Mouse (Mus musculus) layer of hippocampus, adult 6 months (tissue): ENCODE results near the gene Gbf1. TPM values are rescaled to one million over a fixed set of nuclear protein-coding genes. Genes with fewer than 3 reads are reported as not detected.

Source experiments
- long read RNA-seq, 2 experiments: library from polyadenylated mRNA; unstranded; transcript quantifications; one replicate each; pipeline ENCODE4 v2.0.0; 2019 to 2020
- polyA plus RNA-seq: library from polyadenylated mRNA; unstranded; fragments of <200 nt; fragmentation: Nextera tagmentation; gene quantifications from 2 replicates; pipeline ENCODE4 v1.2.3, GENCODE M21; 2021

The Gbf1 gene
- 36.0 and 39.2 TPM in 2 replicates for polyA plus RNA-seq
- long read RNA-seq, experiment 1, partial matches to known transcripts: 47 of 55 reads
- long read RNA-seq, experiment 1, other reads (novel, unspliced or antisense): 8 of 55 reads
- long read RNA-seq, experiment 2, full-length matches to known transcripts: 1 of 216 reads
- long read RNA-seq, experiment 2, partial matches to known transcripts: 179 of 216 reads
- long read RNA-seq, experiment 2, other reads (novel, unspliced or antisense): 36 of 216 reads

DNA sequence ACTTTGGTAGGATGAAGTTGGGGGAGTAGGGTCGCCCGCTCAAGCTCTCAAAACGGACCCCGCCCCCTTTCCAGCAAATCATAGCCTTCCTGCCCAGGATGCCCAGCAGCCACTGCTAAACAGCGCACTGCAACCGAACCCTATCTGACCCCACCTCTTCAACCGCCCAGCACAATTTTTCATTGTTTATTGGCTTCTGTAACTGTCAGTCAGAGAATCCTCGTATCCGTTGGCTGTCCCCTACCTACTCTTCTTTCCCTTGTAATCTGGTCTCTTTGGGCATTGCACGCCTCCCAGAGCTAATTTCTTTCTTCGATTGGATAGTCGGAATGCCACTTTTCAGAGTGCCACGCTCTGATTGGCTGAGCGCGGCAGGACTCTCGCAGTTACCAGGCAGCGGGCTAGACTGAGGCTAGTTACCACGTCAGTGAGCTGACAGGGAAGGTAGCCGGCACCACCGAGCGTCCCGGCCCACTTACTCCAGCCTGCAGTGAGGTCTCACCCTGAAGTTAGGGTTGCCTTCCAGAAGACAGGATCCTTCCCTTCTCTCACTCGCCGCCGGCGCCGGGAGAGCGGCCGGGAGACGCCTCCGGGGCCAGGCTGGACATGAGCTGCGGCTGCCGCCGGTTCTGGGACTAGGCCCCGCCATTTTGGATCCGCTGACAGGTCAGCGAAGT, at the start of gene Gbf1:
Gbf1 (plus strand) TSS at position 383 of the 677 bp plus-strand sequence.

GRCm38 (mm10) chr19:46131694-46132525, 20.4 kb upstream of the Gbf1 start, which contains the start of gene Elovl3:
TSS of gene Elovl3 (plus strand) at chr19:46131897.

GRCm38 (mm10) chr19:46147511-46148371, 4.6 kb upstream of the Gbf1 start, which contains the start of gene Pitx3:
TSS of gene Pitx3 (minus strand) at chr19:46148326.

DNA sequence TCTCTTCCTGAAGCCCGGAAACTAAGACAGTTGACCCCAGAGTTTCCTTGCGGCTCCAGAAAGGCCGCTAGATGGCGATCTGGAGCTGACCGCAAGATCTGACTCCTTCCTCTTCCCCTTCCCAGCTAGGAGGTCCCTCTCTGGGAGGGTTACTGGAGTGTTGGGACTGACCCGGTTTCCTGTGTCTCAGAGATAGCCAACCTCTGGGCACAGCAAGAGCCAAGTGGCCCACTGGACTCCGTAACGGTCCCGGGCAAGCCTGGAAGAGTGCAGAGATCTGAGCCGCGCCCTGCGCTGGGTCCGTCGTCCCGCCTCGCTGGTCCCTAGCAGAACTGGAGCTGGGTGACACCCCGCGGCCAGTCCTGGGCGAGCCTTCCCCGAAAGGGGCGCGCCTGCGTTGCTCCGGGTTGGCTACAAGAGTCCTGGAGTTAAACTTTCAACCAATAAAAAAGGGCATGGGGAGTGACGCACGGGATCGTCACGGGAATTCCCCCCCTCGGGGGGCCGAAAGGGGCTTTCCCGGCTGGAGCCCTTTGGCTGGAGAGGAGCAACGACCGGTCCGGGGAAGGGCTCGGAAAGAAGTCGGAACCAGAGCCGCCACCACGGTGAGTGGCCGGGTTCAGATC, 152.0 kb downstream of the Gbf1 start, which contains the start of gene Nfkb2:
Nfkb2 (plus strand) TSS at position 105 of the 626 bp plus-strand sequence.

DNA sequence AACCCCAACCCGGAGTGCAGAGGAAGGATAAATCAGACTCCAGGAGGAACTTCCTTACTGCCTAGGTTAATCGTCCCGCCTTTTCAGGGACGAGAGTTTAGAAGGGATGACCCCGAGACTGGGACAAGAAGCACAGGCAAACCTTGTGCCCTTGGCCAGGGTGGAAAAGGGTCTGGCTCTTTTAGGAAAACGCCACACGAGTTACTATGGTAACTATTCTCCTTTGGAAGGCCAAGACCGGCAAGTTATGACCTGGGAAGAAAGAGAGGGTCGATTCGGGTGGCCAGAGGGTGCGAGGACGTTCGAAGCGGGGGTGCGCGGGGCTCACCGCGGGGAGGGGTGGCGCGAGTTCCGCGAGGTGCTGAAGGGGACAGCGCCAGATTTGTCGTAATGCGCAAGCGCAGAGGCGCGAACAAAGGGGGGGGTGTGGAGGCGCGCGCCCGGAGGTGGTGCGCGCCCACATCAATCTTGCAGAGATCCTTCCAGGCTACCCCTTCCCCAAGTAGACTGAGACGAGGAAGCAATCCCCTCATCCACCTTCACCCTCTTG, 174.5 kb downstream of the Gbf1 start, which contains the start of gene Psd:
Psd (minus strand) TSS at position 401 of the 550 bp plus-strand sequence.

DNA sequence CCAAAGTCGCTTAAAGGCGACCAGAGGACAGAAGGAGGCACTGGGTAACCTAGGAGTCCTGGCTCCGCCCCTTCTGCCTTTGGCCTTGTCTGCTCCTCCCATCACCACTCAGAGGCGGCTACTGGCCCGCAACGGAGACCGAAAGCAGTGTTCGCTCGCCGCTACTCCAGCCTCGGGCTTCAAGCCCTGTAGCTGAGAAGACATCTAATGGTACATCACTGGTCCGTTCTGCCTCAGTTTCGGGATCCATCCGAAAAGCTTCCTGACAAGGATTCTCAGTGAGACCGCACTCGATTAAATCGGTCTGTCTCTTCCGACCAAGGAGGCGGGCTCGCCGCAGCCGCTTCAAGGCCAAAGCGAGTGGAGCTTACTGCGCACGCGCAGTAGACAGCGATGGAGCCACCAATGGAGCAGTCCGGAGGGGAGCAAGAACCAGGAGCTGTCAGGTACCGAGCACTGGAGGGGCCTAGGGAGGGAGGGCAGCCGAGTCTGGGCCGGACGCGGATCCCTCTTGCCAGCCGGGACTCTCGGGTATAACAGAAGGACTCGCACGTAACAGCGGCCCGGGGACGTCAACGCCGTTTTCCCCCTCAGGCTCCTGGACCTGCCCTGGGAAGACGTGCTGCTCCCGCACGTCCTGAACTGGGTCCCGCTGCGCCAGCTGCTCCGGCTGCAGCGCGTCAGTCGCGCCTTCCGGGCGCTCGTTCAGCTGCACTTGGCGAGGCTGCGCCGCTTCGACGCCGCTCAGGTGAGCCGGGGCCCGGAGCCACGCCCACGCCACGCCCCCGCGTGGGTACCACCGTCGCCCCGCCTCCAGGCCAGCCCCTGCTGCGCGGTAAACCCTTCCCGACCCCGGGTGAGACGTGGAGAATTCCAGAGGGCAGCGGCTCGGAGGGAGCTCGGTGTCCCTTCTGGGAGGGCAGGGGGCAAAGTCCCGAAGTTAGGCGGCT, 176.0 kb downstream of the Gbf1 start, which contains the start of gene Fbxl15:
Fbxl15 (plus strand) TSS at position 104 of the 950 bp plus-strand sequence.

Other genes with a start within 250 kb of the Gbf1 start
- 7.1 and 8.1 TPM in 2 replicates for gene Armh3, start 154.0 kb upstream of the Gbf1 start, polyA plus RNA-seq
- 6.0 and 6.3 TPM in 2 replicates for gene Hps6, start 149.0 kb upstream of the Gbf1 start, polyA plus RNA-seq
- gene Pprc1, start 107.6 kb upstream of the Gbf1 start, polyA plus RNA-seq: 5.6 and 6.1 TPM in 2 replicates
- gene Ldb1, start 107.3 kb upstream of the Gbf1 start, polyA plus RNA-seq: 5.2 and 5.9 TPM in 2 replicates
- gene Nolc1, start 76.6 kb upstream of the Gbf1 start, polyA plus RNA-seq: 50.3 and 59.5 TPM in 2 replicates
- gene Elovl3, start 20.6 kb upstream of the Gbf1 start, polyA plus RNA-seq: not detected in 2 replicates
- not detected in 2 replicates for gene Pitx3, start 4.2 kb upstream of the Gbf1 start, polyA plus RNA-seq
- gene Nfkb2, start 151.8 kb downstream of the Gbf1 start, polyA plus RNA-seq: 1.6 and 2.2 TPM in 2 replicates
- gene Psd, start 174.6 kb downstream of the Gbf1 start, polyA plus RNA-seq: 108 and 113 TPM in 2 replicates
- 58.6 and 58.7 TPM in 2 replicates for gene Fbxl15, start 175.7 kb downstream of the Gbf1 start, polyA plus RNA-seq
- 320 and 344 TPM in 2 replicates for gene Cuedc2, start 186.2 kb downstream of the Gbf1 start, polyA plus RNA-seq
- gene Mfsd13a, start 188.6 kb downstream of the Gbf1 start, polyA plus RNA-seq: 24.3 and 25.9 TPM in 2 replicates
- 1.5 and 3.3 TPM in 2 replicates for gene 2310034G01Rik, start 197.8 kb downstream of the Gbf1 start, polyA plus RNA-seq
- gene Actr1a, start 243.2 kb downstream of the Gbf1 start, polyA plus RNA-seq: 69.6 and 72.0 TPM in 2 replicates
- gene Sufu, start 244.4 kb downstream of the Gbf1 start, polyA plus RNA-seq: 9.2 and 11.1 TPM in 2 replicates